Mouse (Mus musculus) cerebellum, adult (tissue): ENCODE measurements at regions not wholly inside any gene's neighbourhood (a gene's known extent, or its start where the extent isn't known, plus 50 kb on each side); places are given as distances from the start of the nearest gene placed in this dataset.

ENCODE experiments used
- ATAC-seq: cut with Nextera tagmentation; 2 replicates; pipeline ENCODE4 v1.9.2; 2017; ENCODE audit warnings: mild to moderate bottlenecking, moderate library complexity, mixed read lengths; ENCODE audit not compliant: insufficient number of reproducible peaks, low FRiP score, low TSS enrichment

DNA sequence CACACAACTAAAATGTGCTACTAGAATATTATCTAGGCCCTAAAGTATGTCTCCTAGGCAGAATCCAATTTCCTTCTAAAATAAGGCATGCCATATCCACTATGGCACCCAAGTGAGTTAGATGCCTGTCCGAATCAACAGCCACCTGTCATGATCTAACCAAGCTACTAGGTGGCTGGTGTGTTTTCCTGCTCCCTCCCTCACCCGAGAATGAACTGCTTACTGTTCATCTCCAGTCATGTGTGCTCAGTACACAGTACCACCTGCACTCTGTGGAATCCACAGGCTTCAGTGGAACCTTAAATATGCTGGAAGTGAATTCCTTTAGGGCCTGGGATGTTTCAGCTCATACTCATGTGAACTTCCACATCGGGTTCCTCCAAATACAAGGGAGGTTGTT, 121.2 kb upstream of the Zfand5 start:
- ATAC-seq, result peak; percentile 93

- ATAC-seq, result no peak
Measured at GRCm38 (mm10) chr19:21150241-21150640, 121.8 kb upstream of the Zfand5 start.

DNA sequence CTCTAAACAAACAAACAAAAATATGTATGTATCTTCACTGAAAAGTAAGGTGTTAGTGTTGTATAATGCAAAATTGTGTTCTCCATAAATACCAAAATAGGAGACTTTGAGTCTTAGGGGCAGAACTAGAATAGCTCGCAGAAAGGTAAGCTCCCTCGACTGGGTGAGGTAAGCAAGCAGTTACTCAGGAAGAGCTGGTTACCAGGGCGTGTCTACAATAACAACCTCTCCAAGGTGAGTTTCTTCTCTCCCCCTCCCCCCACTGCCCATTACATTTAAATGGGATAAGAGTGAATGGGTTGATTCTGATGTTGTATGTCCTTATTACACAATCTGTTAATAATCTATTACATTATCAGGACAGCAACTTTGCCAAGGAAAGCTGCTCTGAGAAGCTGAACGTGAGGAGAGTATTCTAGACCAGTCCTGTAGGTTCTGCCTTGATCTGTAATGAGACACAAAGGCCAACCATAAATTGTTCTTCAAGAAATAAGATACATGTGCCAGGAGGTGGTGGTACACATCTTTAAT, 125.2 kb upstream of the Zfand5 start:
- no peak for ATAC-seq

- no peak for ATAC-seq
Measured at GRCm38 (mm10) chr19:21144659-21145283, 127.3 kb upstream of the Zfand5 start.

DNA sequence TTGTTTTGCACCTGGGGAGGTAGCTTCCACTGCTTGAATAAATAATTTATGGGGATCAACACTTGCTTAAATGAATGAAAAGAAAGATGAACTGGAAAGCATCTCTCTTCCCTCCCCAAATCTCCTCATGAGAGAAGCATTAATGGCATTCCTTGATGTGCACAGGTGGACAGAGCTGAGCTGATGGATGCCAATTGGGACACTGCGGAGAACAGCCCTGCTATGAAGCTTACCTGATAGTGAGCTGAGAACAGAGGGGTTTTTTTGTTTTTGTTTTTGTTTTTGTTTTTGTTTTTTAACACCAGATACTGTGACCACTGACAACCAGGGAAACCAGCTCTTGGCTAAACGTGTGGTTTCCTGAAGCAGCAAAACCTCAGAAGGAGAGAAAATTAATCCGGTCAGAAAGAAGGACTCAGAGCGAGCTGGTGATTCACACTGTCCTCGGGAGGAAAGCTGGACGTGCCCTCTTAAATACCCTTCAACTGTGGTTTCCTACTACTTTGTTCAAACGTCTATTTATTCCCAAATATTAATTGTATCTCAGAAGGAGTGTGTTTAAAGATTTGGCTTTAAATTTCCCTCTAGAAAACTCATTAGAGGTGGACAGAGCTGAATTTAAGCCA, 128.0 kb upstream of the Zfand5 start:
- ATAC-seq, result 0 out of 2 replicates have a peak, but pooled peaks have one; percentile 59

DNA sequence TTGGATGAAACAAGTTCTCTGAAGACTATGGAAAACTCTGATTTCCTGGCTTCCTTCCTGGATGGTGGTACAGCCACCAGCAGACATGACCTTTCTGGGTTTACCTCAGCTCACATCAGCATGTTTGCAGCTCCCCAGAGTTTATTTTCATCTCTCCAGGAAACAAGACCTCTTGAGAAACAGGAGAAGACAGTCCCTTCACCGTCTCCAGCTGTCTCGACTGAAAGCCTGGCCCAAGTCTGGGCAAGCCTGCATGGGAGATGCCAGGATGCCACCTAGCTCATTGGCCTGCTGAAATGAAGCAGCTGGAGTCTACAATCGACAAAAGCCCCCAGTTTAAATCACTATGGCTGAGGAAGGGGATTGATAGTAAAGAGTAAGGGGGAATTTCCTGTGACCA, 131.6 kb upstream of the Zfand5 start:
- ATAC-seq, result no peak

DNA sequence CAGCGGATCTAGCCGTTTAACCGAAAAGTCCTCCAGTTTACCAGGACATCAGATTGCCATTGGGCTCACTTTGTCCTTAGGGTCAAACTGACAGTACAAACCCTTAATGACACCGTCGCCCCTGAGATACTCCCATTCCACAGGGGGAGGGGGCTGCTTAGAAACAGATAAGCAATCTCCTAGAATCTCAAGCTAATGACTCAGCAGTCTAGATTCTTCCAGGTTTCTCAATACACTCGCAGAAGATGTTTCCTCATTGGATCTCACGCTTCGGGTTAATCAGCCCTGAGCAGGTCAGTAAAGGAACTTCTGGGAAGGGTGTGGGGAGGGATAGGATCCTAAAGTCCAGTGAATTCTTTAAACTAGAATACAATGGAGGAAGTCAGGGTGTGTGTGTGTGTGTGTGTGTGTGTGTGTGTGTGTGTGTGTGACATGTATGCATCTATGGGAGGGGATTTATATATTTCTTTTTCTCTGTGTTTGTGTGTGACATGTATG, 133.0 kb upstream of the Zfand5 start:
- ATAC-seq, result no peak

- no peak for ATAC-seq
Measured at GRCm38 (mm10) chr19:21136756-21137155, 135.3 kb upstream of the Zfand5 start.

DNA sequence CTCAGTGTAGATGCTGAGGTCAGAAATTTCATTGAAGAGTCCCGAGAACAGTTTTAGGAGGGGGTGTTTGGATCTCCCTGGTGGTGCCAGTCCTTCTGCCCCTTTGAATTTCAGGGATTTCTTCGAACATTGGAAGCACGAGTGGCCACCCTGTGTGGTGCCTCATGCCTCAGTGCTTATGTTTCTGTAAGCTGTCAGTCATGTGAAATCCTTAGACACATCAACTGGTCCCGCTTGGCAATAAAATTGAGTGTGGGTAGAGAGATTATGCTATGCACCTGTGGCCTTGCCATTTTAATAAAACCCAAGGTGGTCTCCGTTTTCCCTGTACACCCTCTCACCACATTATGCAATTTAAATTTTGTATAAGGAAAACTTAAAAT, 136.1 kb upstream of the Zfand5 start:
- ATAC-seq, result peak; percentile 69

- ATAC-seq, result peak; percentile 91
Measured at GRCm38 (mm10) chr19:21135297-21135997, 136.6 kb upstream of the Zfand5 start.

- ATAC-seq, result no peak
Measured at GRCm38 (mm10) chr19:21129653-21130052, 142.4 kb upstream of the Zfand5 start.

GRCm38 (mm10) chr19:21127079-21127745, 144.9 kb upstream of the Zfand5 start:
- ATAC-seq, result no peak

DNA sequence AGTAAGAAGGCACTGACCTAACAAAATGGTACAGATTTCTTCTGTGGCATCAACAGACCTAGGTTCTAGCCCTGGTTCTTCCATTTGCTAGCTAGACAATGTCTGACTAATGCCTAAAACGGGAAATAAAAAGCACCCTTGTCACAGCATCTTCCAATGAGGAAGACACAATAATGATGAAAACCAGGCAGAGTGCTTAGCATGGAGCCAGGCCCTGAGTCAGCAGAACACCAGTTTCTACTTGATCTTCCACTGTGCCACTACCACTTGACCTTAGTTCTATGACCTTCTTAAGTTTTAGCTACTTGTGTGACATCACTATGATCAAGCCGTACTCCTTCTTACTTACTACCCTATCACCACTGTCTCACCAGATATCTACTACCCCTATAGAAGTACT, 145.4 kb upstream of the Zfand5 start:
- no peak for ATAC-seq

GRCm38 (mm10) chr19:21119477-21119876, 152.6 kb upstream of the Zfand5 start:
- ATAC-seq, result no peak

DNA sequence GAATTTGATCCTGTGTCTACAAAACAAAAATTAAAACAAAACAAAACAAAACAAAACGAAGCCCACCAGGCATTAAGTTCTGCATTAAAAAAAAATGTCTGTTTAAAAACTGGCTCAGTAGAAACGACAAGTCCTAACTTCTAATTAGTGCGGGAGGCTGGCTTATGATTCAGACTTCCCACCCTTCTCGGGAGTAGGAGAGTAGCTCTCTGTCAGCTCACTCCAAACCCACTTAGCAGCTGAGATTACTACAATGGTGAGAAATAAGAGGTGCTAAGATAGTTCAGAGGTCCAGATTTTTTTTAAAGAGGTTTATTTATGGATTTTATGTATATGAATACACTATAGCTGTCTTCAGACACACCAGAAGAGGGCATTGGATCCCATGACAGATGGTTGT, 153.3 kb upstream of the Zfand5 start:
- ATAC-seq, result no peak

- no peak for ATAC-seq
Measured at GRCm38 (mm10) chr19:21115693-21116092, 156.4 kb upstream of the Zfand5 start.

DNA sequence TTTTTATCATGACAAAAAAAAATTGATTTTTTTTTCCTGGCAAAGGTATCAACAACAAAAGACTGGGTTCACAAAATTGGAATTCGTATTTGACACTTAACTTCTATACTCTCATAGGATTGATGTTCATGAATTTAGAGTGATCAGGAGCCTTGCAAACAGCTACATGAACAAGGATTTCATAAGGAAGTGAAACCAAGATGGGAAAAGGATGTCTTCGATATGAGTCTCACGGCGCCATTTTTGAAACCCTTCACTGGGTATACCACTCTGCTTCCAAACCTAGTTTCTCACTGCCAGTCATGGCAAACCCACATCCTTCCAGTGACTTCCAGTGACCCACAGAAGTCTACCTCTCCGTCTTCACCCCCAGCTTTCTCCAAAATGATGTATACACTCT, 157.8 kb upstream of the Tmc1 start:
- no peak for ATAC-seq

DNA sequence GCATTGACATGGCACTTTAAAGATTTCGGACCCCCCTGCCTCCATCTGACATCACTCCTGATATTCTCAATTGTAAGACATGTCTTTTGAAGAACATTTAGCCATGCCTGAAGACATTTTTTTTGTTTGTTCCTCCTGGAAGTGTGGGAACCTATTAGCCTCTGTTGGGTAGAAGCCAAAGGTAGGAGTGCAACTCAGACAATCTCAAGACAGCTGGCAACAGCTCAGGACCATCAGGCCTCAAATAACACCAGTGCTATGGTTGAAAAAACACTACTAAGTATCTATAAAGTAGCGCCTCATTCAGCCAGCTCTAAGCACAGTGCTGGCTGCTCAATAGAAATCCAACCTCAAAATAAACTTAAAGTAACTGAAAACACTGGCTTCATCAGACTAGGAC, 154.3 kb upstream of the Tmc1 start:
- ATAC-seq, result no peak

GRCm38 (mm10) chr19:21107741-21108140, 153.7 kb upstream of the Tmc1 start:
- ATAC-seq, result no peak

- ATAC-seq, result no peak
Measured at GRCm38 (mm10) chr19:21107275-21107674, 153.3 kb upstream of the Tmc1 start.

DNA sequence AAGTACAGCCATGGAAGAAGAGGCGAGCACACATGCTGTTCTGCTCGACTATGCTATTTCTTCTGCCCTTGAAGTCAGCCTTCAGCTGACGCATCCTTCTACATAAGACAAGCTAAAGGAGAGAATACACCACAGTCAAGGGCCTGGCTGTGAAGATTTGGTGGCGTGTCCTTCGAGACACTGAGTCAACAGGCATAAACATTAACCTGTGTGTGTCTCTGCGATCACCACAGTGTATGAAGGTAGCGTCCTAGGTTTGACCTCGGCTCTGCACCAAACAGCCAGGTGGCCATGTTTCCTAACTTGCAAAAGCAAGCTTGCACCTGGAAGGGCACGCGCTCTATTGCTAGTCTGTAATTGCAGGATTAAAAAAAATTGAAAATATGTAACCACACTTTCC, 152.8 kb upstream of the Tmc1 start:
- ATAC-seq, result no peak
